Mouse (Mus musculus) intestine, postnatal 0 days (tissue): ENCODE results near the gene Maff. TPM values are rescaled to one million over a fixed set of nuclear protein-coding genes. Genes with fewer than 3 reads are reported as not detected.
A peak's percentile ranks its signal among the peaks of the same experiment; 100 is the strongest.

ENCODE experiments used
- ATAC-seq: fragments of 200-750 bp; cut with Nextera tagmentation; 2 replicates; pipeline ENCODE4 v1.8.0; 2017; ENCODE audit warnings: mild to moderate bottlenecking, moderate TSS enrichment, moderate library complexity
- H3K27ac ChIP-seq: fragments of 300-500 bp; sonication (generic); 2 replicates; pipeline ENCODE4 v1.5.1; 2014; ENCODE audit warnings: mild to moderate bottlenecking, low read depth, low read length, moderate library complexity
- H3K27me3 ChIP-seq: fragments of 300-500 bp; sonication (generic); replicated peaks from 2 replicates; pipeline ENCODE4 v1.6.1; 2014; ENCODE audit warnings: low read length, mixed read lengths; ENCODE audit not compliant: control insufficient read depth, insufficient read depth
- H3K36me3 ChIP-seq: fragments of 300-500 bp; sonication (generic); 2 replicates; pipeline ENCODE4 v1.6.1; 2014; ENCODE audit warnings: mild to moderate bottlenecking, moderate library complexity; ENCODE audit not compliant: control insufficient read depth, insufficient read depth
- H3K4me1 ChIP-seq: fragments of 300-500 bp; sonication (generic); replicated peaks from 2 replicates; pipeline ENCODE4 v1.6.1; 2014; ENCODE audit warnings: antibody characterized with exemption, low read length, mixed read lengths; ENCODE audit not compliant: control insufficient read depth, insufficient read depth
- H3K4me2 ChIP-seq: fragments of 300-500 bp; sonication (generic); replicated peaks from 2 replicates; pipeline ENCODE4 v1.6.1; 2014; ENCODE audit warnings: low read depth, mild to moderate bottlenecking, moderate library complexity
- H3K4me3 ChIP-seq: fragments of 300-500 bp; sonication (generic); 2 replicates; pipeline ENCODE4 v1.5.1; 2014; ENCODE audit warnings: low read depth, low read length
- H3K9ac ChIP-seq: fragments of 300-500 bp; sonication (generic); 2 replicates; pipeline ENCODE4 v1.6.1; 2014; ENCODE audit warnings: mild to moderate bottlenecking, low read depth, low read length
- H3K9me3 ChIP-seq: fragments of 300-500 bp; sonication (generic); 2 replicates; pipeline ENCODE4 v1.6.1; 2016; ENCODE audit warnings: mixed run types; ENCODE audit not compliant: control insufficient read depth
- CTCF ChIP-seq: sonication (generic); IDR thresholded peaks from 2 replicates; pipeline ENCODE4 v1.5.1; 2016; ENCODE audit warnings: low read depth, mild to moderate bottlenecking, control low read depth, antibody characterized with exemption, moderate library complexity
- WGBS: fragments of 180-500 bp; shearing (Covaris S2); extraction: QIAGEN DNeasy Blood & Tissue Kit; methylation state at CpG from one replicate; pipeline ENCODE4 v1.1.7; 2014; 5-methylcytosine and 5-hydroxymethylcytosine counted together
- polyA plus RNA-seq: library from polyadenylated mRNA; unstranded; fragments of >200 nt; fragmentation: Nextera tagmentation; extraction: Ambion mirVana; gene quantifications from 2 replicates; pipeline ENCODE4 v1.2.1, GENCODE M21; 2015

The Maff gene
- polyA plus RNA-seq, 1 experiment from 2014 or later, result 6.6 TPM

DNA sequence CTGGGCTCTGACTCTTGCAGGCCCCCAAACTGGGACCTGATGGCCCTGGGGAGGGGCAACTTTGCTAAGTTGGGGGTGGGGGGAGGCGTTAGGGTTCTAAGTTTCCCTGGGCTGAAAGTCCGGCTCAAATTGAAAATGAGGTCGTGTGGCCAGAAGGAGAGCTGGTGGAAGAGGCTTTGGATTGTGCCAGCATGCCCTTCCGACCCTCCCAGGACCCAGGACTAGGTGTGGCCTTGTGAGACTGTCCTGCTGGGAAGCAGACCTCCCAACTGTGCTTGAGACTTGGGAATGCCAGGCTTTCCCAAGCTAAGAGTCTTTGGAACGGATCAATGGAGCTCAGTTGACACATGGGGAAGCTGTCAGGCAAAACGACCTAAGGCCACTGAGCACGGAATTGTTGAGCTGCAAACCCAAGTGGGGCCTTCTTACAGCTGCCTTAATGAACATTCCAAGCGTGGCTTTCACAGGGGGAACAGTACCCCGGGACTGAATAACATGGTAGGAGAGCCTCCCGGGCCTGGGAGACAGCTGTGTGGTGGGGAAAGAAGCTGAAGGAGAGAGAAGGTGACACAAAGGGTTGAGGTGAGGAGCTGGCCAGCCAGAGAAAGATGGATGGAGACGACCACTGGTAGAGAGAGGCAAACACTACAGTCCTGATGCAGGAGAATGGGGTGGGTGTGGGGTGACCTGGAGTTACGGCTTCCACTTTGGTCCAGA, 11.7 kb downstream of the Maff start:
- Histone ChIP-seq H3K4me3 (peak overlapping the region; percentile 38), H3K27ac (peak overlapping the region; percentile 41), H3K9me3 (no peaks in the 10 kb centered on the region), H3K4me1 (peaks cover 12% of the 10 kb centered on the region), H3K4me2 (peak overlapping the region; percentile 86), H3K27me3 (no peaks in the 10 kb centered on the region), H3K36me3 (peaks cover 24% of the 10 kb centered on the region), H3K9ac (no peak overlapping the region)
- peak; percentile 2; the same call in 1 of the 2 replicates for ATAC-seq
- no peak for TF ChIP-seq CTCF
- 44% methylated on average over 12 of the region's 12 CpGs for WGBS

GRCm38 (mm10) chr15:79359954-79360353, 13.5 kb downstream of the Maff start:
- ATAC-seq, result no peak
- no peak overlapping the region for H3K4me2 ChIP-seq
- 20% methylated on average over 6 of the region's 6 CpGs for WGBS

DNA sequence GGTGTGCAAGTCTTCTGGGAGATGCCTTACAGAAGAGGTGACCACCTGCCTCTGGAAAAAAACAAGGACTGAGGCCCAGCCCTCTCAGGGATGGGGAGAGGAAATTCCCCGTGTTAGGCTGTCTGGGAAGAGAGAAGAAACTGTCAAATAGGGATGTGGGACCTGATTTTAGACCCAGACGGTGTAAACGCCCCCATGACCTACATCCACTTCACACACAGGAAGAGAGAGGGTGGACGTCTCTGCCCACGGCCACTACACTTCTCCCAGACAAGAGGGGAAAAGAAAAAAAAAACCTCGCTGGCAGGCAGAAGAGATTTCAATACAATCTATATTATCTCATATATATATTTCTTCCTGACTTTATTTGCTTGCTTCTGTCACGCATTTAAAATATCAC, 13.9 kb downstream of the Maff start:
- H3K9ac ChIP-seq, result no peak overlapping the region
- H3K27me3 ChIP-seq, result no peaks in the 10 kb centered on the region
- no peak overlapping the region for H3K4me3 ChIP-seq
- no peak overlapping the region; the same call in 1 of the 2 replicates for H3K27ac ChIP-seq
- H3K4me2 ChIP-seq, result no peak overlapping the region
- H3K9me3 ChIP-seq, result no peaks in the 10 kb centered on the region
- H3K36me3 ChIP-seq, result peaks cover 45% of the 10 kb centered on the region
- no peak for ATAC-seq
- WGBS, result 50% methylated on average over 7 of the region's 7 CpGs
- TF ChIP-seq CTCF, result no peak
- H3K4me1 ChIP-seq, result peaks cover 5% of the 10 kb centered on the region

More at GRCm38 (mm10) chr15:79359954-79360353, 13.5 kb downstream of the Maff start:
- H3K27ac ChIP-seq, result no peak overlapping the region; the same call in 1 of the 2 replicates
- no peaks in the 10 kb centered on the region for H3K9me3 ChIP-seq
- peaks cover 41% of the 10 kb centered on the region for H3K36me3 ChIP-seq
- peaks cover 5% of the 10 kb centered on the region for H3K4me1 ChIP-seq
- no peak overlapping the region for H3K9ac ChIP-seq
- H3K27me3 ChIP-seq, result no peaks in the 10 kb centered on the region
- no peak overlapping the region for H3K4me3 ChIP-seq
- no peak for TF ChIP-seq CTCF

- H3K36me3 ChIP-seq, result peaks cover 51% of the 10 kb centered on the region
- H3K4me1 ChIP-seq, result peaks cover 5% of the 10 kb centered on the region
- no peak overlapping the region for H3K4me2 ChIP-seq
- no peak overlapping the region for H3K27ac ChIP-seq
- H3K27me3 ChIP-seq, result no peaks in the 10 kb centered on the region
- ATAC-seq, result no peak
- TF ChIP-seq CTCF, result no peak
- 20% methylated on average over 4 of the region's 4 CpGs for WGBS
- H3K4me3 ChIP-seq, result no peak overlapping the region
- H3K9ac ChIP-seq, result no peak overlapping the region
- no peaks in the 10 kb centered on the region for H3K9me3 ChIP-seq
Observed at GRCm38 (mm10) chr15:79361023-79361422, 14.6 kb downstream of the Maff start.

DNA sequence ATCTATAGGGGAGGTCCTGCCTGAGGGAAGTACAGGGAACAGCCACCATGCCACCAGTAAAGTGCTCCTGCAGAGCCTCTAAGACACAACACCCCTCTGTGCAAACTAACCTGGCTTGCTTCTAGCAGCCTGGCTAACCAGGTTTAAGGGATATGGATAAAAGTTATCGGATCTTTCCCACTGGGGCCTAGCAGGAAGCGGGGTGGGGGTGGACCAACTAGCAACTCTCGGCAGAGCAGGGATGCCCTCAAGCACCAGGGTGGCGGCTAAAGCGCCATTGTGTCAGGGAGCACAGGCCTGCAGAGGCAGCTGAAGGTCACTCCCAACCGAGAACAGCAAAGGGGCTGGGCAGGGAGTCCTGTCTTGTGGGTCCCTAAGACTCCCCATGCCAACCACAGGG, 17.7 kb downstream of the Maff start:
- Histone ChIP-seq H3K4me3 (no peak overlapping the region), H3K4me1 (peaks cover 18% of the 10 kb centered on the region), H3K9me3 (no peaks in the 10 kb centered on the region), H3K27ac (no peak overlapping the region), H3K4me2 (no peak overlapping the region), H3K9ac (no peak overlapping the region), H3K27me3 (no peaks in the 10 kb centered on the region), H3K36me3 (peaks cover 72% of the 10 kb centered on the region)
- ATAC-seq, result no peak
- TF ChIP-seq CTCF, result no peak
- WGBS, result 64% methylated on average over 6 of the region's 6 CpGs

- Histone ChIP-seq H3K4me2 (no peak overlapping the region), H3K36me3 (peaks cover 78% of the 10 kb centered on the region), H3K4me3 (no peak overlapping the region), H3K4me1 (peaks cover 23% of the 10 kb centered on the region), H3K9me3 (no peaks in the 10 kb centered on the region), H3K27ac (no peak overlapping the region), H3K27me3 (no peaks in the 10 kb centered on the region), H3K9ac (no peak overlapping the region)
- no peak for ATAC-seq
- 96% methylated on average over 12 of the region's 12 CpGs for WGBS
- no peak for TF ChIP-seq CTCF
Observed at GRCm38 (mm10) chr15:79365068-79365467, 18.6 kb downstream of the Maff start.
